Mouse (Mus musculus): ENCODE measurements around the gene Rgs3.

Rgs3 gene

GRCm38 (mm10) chr4:62629905-62630304 is 70.3 kb downstream of the Rgs3 start:
- peak; percentile 46 to 60 for DNase-seq

GRCm38 (mm10) chr4:62633243-62633642 is 73.6 kb downstream of the Rgs3 start:
- DNase-seq = no peak

GRCm38 (mm10) chr4:62634054-62634591 is 74.5 kb downstream of the Rgs3 start:
- DNase-seq = peak; percentile 55 to 67

- DNase-seq = no peak
Observed at GRCm38 (mm10) chr4:62634840-62635239, 75.2 kb downstream of the Rgs3 start.

GRCm38 (mm10) chr4:62636047-62636446 is 76.4 kb downstream of the Rgs3 start:
- no peak for DNase-seq

- DNase-seq = peak in 1 of 2 experiments; percentile 69
Observed at GRCm38 (mm10) chr4:62637856-62638604, 78.4 kb downstream of the Rgs3 start.

GRCm38 (mm10) chr4:62640496-62641229 is 81.0 kb downstream of the Rgs3 start:
- DNase-seq = no peak

- no peak for DNase-seq
Observed at GRCm38 (mm10) chr4:62641230-62641589, 81.6 kb downstream of the Rgs3 start.

- no peak for DNase-seq
Observed at GRCm38 (mm10) chr4:62641656-62642055, 82.0 kb downstream of the Rgs3 start.

- DNase-seq = peak; percentile 38 to 75
Observed at GRCm38 (mm10) chr4:62643401-62643800, 83.8 kb downstream of the Rgs3 start.

GRCm38 (mm10) chr4:62644031-62644793 is 84.6 kb downstream of the Rgs3 start:
- no peak for DNase-seq

GRCm38 (mm10) chr4:62646556-62647248 is 87.1 kb downstream of the Rgs3 start:
- no peak for DNase-seq

- DNase-seq = no peak
Observed at GRCm38 (mm10) chr4:62648848-62649247, 89.2 kb downstream of the Rgs3 start.

GRCm38 (mm10) chr4:62649536-62650230 is 90.0 kb downstream of the Rgs3 start:
- DNase-seq = no peak

- no peak for DNase-seq
Observed at GRCm38 (mm10) chr4:62651179-62651760, 91.6 kb downstream of the Rgs3 start.

- DNase-seq = no peak
Observed at GRCm38 (mm10) chr4:62652215-62652614, 92.6 kb downstream of the Rgs3 start.

GRCm38 (mm10) chr4:62652921-62653757 is 93.5 kb downstream of the Rgs3 start:
- DNase-seq = no peak

GRCm38 (mm10) chr4:62653922-62654661 is 94.4 kb downstream of the Rgs3 start:
- DNase-seq = peak in 1 of 2 experiments; percentile 53

GRCm38 (mm10) chr4:62659264-62659663 is 99.6 kb downstream of the Rgs3 start:
- peak; percentile 58 to 79 for DNase-seq

All from lung, postnatal 4 days (tissue).